Mouse (Mus musculus): ENCODE measurements around the gene 1700125H20Rik. TPM values are rescaled to one million over a fixed set of nuclear protein-coding genes. Genes with fewer than 3 reads are reported as not detected.

Gene 1700125H20Rik
- polyA plus RNA-seq, 1 experiment from 2014 or later: not detected

Other genes with a start within 250 kb of the 1700125H20Rik start
- 2.7 and 3.1 TPM in 2 replicates for gene Car4, start 212.6 kb upstream of the 1700125H20Rik start, polyA plus RNA-seq (2016; fragmentation: Nextera tagmentation; extraction: Ambion mirVana)
- 10.6 and 12.0 TPM in 2 replicates for gene Usp32, start 30.2 kb upstream of the 1700125H20Rik start, polyA plus RNA-seq (2016; fragmentation: Nextera tagmentation; extraction: Ambion mirVana)
- 22.9 and 23.8 TPM in 2 replicates for gene Appbp2, start 64.7 kb downstream of the 1700125H20Rik start, polyA plus RNA-seq (2016; fragmentation: Nextera tagmentation; extraction: Ambion mirVana)
- 25.9 and 26.1 TPM in 2 replicates for gene Ppm1d, start 140.8 kb downstream of the 1700125H20Rik start, polyA plus RNA-seq (2016; fragmentation: Nextera tagmentation; extraction: Ambion mirVana)
- gene Bcas3, start 182.8 kb downstream of the 1700125H20Rik start, polyA plus RNA-seq (2016; fragmentation: Nextera tagmentation; extraction: Ambion mirVana): 18.2 and 23.4 TPM in 2 replicates